Mouse (Mus musculus): ENCODE results near the gene AK157302. TPM values are rescaled to one million over a fixed set of nuclear protein-coding genes. Genes with fewer than 3 reads are reported as not detected.

Gene AK157302
- 0.23 TPM for polyA plus RNA-seq (2014; fragmentation: Illumina TruSeq; extraction: RNeasy Lipid Tissue Mini Kit (QIAGEN cat#74804); ENCODE audit: insufficient read depth, low read depth, low replicate concordance)

DNA sequence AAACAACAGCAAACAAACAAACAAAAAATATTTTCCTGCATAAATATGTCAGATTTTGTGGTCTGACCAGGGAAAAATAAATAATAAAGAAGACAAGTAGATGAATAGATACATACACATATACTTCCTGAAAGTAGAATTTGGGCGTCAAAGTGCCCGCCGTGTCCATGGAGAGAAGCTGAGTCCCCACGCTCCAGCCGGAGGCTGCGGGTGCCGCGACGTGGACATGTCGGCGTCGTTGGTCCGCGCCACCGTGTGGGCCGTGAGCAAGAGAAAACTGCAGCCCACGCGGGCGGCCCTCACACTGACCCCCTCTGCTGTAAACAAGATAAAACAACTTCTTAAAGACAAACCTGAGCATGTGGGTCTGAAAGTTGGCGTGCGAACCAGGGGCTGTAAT, at the start of gene AK157302:
TSS of gene AK157302 (plus strand) at position 144 of the 400 bp plus-strand sequence.

DNA sequence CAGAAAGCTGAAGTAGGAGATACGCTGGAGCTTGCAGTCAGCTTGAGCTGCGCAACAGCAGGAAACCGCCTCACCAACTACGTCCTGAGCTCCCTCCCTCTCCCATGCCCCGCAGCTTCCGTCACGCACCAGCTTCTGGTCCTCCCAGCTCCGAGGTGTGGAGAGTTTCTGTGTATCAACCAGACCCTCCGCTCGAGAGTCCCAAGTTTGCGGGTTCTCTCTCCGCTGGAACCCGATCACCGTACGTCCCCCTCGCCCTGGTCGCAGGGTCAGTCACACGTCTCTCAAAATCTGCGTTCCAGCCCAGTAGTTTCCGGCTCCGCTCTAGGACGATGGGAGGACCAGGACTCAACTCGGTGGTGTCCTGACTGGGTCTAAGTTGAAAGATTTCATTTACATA, 41.6 kb upstream of the AK157302 start, which contains the start of gene Zscan26:
TSS of gene Zscan26 (minus strand) at position 282 of the 400 bp plus-strand sequence.

DNA sequence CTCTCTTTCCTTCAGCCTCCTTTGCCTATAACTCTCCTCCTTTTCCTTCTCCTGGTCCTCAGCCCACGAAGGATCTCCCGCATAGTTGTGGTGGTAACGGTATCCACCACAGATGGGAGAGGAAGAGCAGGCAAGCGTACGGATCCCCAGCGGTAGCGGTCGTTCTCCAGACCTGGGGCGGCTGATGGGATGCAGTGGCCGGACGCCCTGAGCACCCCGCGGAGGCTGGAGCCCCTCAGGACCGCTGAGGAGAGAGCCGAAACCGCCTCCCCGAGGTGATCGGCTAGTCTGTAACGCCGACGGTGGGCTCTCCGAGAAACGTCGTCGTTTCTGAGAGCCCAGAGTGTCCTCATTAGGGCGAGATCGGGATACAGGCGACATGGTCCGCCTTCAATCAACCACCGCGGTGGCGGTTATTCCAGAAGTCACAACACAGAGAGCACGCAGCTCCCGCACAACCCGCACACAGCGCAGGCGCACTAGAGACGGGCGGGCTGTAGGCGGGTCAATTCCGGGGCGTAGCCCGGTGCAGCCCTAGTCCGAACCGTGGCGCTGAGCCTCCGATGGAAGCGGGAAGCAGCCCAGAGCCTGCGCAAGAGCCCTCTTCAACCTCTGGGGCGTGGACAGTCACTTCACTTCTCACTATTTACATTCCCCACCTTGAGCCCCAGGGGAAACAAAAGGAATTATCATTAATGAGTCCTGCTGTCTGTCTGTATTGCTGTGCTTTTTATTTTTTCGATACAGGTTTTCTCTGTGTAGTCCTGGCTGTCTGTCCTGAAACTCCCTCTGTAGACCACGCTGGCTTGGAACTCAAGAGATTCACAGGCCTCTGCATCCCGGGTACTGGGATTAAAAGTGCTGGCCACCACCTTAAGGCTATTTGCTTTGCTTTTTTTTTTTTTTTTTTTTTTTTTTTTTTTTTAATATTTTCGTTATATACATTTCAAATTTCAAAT, 26.7 kb upstream of the AK157302 start, which contains the start of gene Nkapl:
TSS of gene Nkapl (minus strand) at position 449 of the 959 bp plus-strand sequence.

DNA sequence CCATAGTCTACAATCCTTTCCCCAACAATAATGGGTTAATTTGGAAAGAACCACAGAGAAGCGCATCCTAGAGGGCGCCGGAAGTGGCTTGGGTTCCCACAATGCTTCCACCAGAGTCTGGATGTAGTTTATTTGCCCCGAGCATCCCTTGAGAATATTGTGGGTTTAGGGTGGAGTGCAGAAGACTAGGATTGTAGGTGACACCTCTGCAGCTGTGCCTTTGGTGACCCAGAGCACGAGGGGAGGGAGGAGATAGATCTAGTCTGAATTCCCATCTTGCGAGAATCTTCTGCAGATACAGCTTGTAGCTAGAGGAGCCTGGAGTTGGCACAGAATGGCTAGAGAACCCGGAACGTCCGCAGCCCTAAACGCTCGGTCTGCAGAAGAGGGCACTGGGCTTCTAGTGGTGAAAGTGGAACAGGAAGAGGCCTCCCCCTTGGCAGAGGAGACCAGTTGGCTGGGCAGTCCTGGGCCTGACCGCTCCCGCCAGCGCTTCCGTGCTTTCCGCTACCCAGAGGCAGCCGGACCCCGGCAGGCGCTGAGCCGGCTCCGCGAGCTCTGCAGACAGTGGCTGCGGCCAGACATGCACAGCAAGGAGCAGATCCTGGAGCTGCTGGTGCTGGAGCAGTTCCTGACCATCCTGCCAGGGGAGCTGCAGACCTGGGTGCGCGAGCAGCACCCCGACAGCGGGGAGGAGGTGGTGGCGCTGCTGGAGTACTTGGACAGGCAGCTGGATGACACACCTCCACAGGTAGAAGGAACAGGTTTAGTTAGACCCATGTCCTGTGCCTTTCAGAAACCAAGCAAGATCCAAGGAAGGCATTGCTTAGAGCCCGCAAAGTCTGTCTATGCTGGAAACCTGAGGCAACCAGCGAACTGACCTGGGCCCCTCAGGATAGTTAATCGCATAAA, 16.0 kb upstream of the AK157302 start, which contains the start of the genes Zkscan4 and Gm10065:
TSS of gene Zkscan4 (plus strand) at position 149 of the 912 bp plus-strand sequence.
TSS of gene Gm10065 (minus strand) at position 683 of the 912 bp plus-strand sequence.

DNA sequence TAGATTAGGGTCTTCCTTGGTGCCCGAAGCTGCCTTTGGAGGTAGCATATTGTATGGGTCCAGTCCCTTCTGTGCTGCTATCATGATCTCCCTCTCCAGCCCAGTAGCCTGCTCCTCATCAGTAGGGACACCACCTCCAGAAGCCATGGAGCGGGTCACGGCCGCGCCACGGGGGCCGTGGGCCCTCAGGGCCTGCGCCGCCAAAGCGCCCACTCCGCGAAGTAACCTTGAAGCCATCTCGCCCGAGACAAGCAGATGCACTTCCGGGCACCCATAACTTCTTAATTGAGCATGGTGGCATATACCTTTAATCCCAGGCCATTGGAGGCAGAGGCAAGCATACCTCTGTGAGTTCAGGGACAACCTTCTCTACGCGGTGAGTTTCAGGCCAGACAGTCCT, 6.2 kb downstream of the AK157302 start, which contains the start of gene Gm11273:
TSS of gene Gm11273 (minus strand) at position 237 of the 400 bp plus-strand sequence.

DNA sequence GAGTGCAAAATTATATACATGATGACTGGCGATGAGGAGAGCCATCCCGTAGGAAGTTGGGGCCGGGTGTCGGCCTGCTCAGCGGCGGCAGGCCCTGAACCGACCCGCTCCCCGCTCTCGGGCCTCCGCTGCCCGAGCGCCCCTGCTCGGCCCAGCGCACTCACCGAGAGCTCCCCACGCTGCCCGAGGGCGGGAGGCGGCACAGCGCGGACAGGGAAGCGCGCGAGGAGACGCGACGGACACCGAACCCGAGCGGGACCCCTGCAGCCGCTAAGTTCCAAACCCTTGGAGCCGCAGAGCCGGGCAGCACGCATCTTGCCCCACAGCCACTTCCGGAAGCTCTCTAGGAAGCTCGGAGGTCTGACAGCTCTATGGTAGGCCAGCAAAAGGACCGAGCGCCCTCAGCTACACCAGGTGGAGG, 35.8 kb downstream of the AK157302 start, which contains the start of gene Zkscan8:
TSS of gene Zkscan8 (minus strand) at position 340 of the 421 bp plus-strand sequence.

DNA sequence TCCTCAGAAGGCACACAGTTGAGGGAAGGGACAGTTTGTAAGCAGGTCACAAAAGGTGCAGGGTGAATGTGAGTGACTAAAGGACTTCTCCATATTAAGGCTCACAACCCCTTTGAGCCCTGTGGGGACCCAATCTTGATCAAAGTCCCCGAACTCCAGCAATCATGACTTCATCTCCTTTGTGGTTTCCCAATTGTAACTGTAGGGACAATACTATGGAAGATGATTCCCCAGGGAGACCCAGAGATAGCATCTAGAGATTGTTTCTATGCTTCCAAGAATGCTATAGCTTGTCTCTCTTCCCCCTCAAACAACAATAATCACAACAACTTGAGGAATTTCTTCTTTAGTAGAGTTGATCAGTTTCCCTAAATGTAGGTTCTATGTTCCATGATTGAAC, 47.7 kb downstream of the AK157302 start, which contains the start of gene Olfr1366:
TSS of gene Olfr1366 (minus strand) at position 101 of the 400 bp plus-strand sequence.

Other genes with a start within 250 kb of the AK157302 start
- not detected for gene Gpx5, start 202.5 kb upstream of the AK157302 start, polyA plus RNA-seq (2014; fragmentation: Illumina TruSeq; extraction: RNeasy Lipid Tissue Mini Kit (QIAGEN cat#74804); ENCODE audit: insufficient read depth, low read depth, low replicate concordance)
- not detected for gene Gpx6, start 183.1 kb upstream of the AK157302 start, polyA plus RNA-seq (2014; fragmentation: Illumina TruSeq; extraction: RNeasy Lipid Tissue Mini Kit (QIAGEN cat#74804); ENCODE audit: insufficient read depth, low read depth, low replicate concordance)
- gene Olfr1367, start 148.3 kb upstream of the AK157302 start, polyA plus RNA-seq (2014; fragmentation: Illumina TruSeq; extraction: RNeasy Lipid Tissue Mini Kit (QIAGEN cat#74804); ENCODE audit: insufficient read depth, low read depth, low replicate concordance): not detected
- gene Zscan12, start 132.4 kb upstream of the AK157302 start, polyA plus RNA-seq (2014; fragmentation: Illumina TruSeq; extraction: RNeasy Lipid Tissue Mini Kit (QIAGEN cat#74804); ENCODE audit: insufficient read depth, low read depth, low replicate concordance): 4.6 TPM
- 20.6 TPM for gene Zkscan3, start 92.5 kb upstream of the AK157302 start, polyA plus RNA-seq (2014; fragmentation: Illumina TruSeq; extraction: RNeasy Lipid Tissue Mini Kit (QIAGEN cat#74804); ENCODE audit: insufficient read depth, low read depth, low replicate concordance)
- gene Pgbd1, start 54.2 kb upstream of the AK157302 start, polyA plus RNA-seq (2014; fragmentation: Illumina TruSeq; extraction: RNeasy Lipid Tissue Mini Kit (QIAGEN cat#74804); ENCODE audit: insufficient read depth, low read depth, low replicate concordance): 1.1 TPM
- 19.4 TPM for gene Zscan26, start 41.5 kb upstream of the AK157302 start, polyA plus RNA-seq (2014; fragmentation: Illumina TruSeq; extraction: RNeasy Lipid Tissue Mini Kit (QIAGEN cat#74804); ENCODE audit: insufficient read depth, low read depth, low replicate concordance)
- 0.95 TPM for gene Nkapl, start 26.7 kb upstream of the AK157302 start, polyA plus RNA-seq (2014; fragmentation: Illumina TruSeq; extraction: RNeasy Lipid Tissue Mini Kit (QIAGEN cat#74804); ENCODE audit: insufficient read depth, low read depth, low replicate concordance)
- gene Zkscan4, start 16.3 kb upstream of the AK157302 start, polyA plus RNA-seq (2014; fragmentation: Illumina TruSeq; extraction: RNeasy Lipid Tissue Mini Kit (QIAGEN cat#74804); ENCODE audit: insufficient read depth, low read depth, low replicate concordance): 2.1 TPM
- gene Gm10065, start 15.8 kb upstream of the AK157302 start, polyA plus RNA-seq (2014; fragmentation: Illumina TruSeq; extraction: RNeasy Lipid Tissue Mini Kit (QIAGEN cat#74804); ENCODE audit: insufficient read depth, low read depth, low replicate concordance): not detected
- 1.6 TPM for gene Gm11273, start 6.2 kb downstream of the AK157302 start, polyA plus RNA-seq (2014; fragmentation: Illumina TruSeq; extraction: RNeasy Lipid Tissue Mini Kit (QIAGEN cat#74804); ENCODE audit: insufficient read depth, low read depth, low replicate concordance)
- 1.7 TPM for gene Zkscan8, start 35.9 kb downstream of the AK157302 start, polyA plus RNA-seq (2014; fragmentation: Illumina TruSeq; extraction: RNeasy Lipid Tissue Mini Kit (QIAGEN cat#74804); ENCODE audit: insufficient read depth, low read depth, low replicate concordance)
- not detected for gene Olfr1366, start 47.6 kb downstream of the AK157302 start, polyA plus RNA-seq (2014; fragmentation: Illumina TruSeq; extraction: RNeasy Lipid Tissue Mini Kit (QIAGEN cat#74804); ENCODE audit: insufficient read depth, low read depth, low replicate concordance)
- not detected for gene Olfr1535, start 64.7 kb downstream of the AK157302 start, polyA plus RNA-seq (2014; fragmentation: Illumina TruSeq; extraction: RNeasy Lipid Tissue Mini Kit (QIAGEN cat#74804); ENCODE audit: insufficient read depth, low read depth, low replicate concordance)
- gene Olfr1364, start 86.5 kb downstream of the AK157302 start, polyA plus RNA-seq (2014; fragmentation: Illumina TruSeq; extraction: RNeasy Lipid Tissue Mini Kit (QIAGEN cat#74804); ENCODE audit: insufficient read depth, low read depth, low replicate concordance): not detected
- not detected for gene Olfr1362, start 118.8 kb downstream of the AK157302 start, polyA plus RNA-seq (2014; fragmentation: Illumina TruSeq; extraction: RNeasy Lipid Tissue Mini Kit (QIAGEN cat#74804); ENCODE audit: insufficient read depth, low read depth, low replicate concordance)
- gene Olfr11, start 147.3 kb downstream of the AK157302 start, polyA plus RNA-seq (2014; fragmentation: Illumina TruSeq; extraction: RNeasy Lipid Tissue Mini Kit (QIAGEN cat#74804); ENCODE audit: insufficient read depth, low read depth, low replicate concordance): not detected
- not detected for gene Olfr1361, start 168.2 kb downstream of the AK157302 start, polyA plus RNA-seq (2014; fragmentation: Illumina TruSeq; extraction: RNeasy Lipid Tissue Mini Kit (QIAGEN cat#74804); ENCODE audit: insufficient read depth, low read depth, low replicate concordance)
- not detected for gene Olfr1360, start 182.2 kb downstream of the AK157302 start, polyA plus RNA-seq (2014; fragmentation: Illumina TruSeq; extraction: RNeasy Lipid Tissue Mini Kit (QIAGEN cat#74804); ENCODE audit: insufficient read depth, low read depth, low replicate concordance)
- gene Olfr1359, start 202.9 kb downstream of the AK157302 start, polyA plus RNA-seq (2014; fragmentation: Illumina TruSeq; extraction: RNeasy Lipid Tissue Mini Kit (QIAGEN cat#74804); ENCODE audit: insufficient read depth, low read depth, low replicate concordance): not detected
- not detected for gene Hist1h2bl, start 220.9 kb downstream of the AK157302 start, polyA plus RNA-seq (2014; fragmentation: Illumina TruSeq; extraction: RNeasy Lipid Tissue Mini Kit (QIAGEN cat#74804); ENCODE audit: insufficient read depth, low read depth, low replicate concordance)
- not detected for gene Hist1h2ai, start 221.2 kb downstream of the AK157302 start, polyA plus RNA-seq (2014; fragmentation: Illumina TruSeq; extraction: RNeasy Lipid Tissue Mini Kit (QIAGEN cat#74804); ENCODE audit: insufficient read depth, low read depth, low replicate concordance)
- not detected for gene Hist1h3h, start 222.4 kb downstream of the AK157302 start, polyA plus RNA-seq (2014; fragmentation: Illumina TruSeq; extraction: RNeasy Lipid Tissue Mini Kit (QIAGEN cat#74804); ENCODE audit: insufficient read depth, low read depth, low replicate concordance)
- gene Hist1h2bm, start 226.8 kb downstream of the AK157302 start, polyA plus RNA-seq (2014; fragmentation: Illumina TruSeq; extraction: RNeasy Lipid Tissue Mini Kit (QIAGEN cat#74804); ENCODE audit: insufficient read depth, low read depth, low replicate concordance): not detected
- gene Hist1h4j, start 239.8 kb downstream of the AK157302 start, polyA plus RNA-seq (2014; fragmentation: Illumina TruSeq; extraction: RNeasy Lipid Tissue Mini Kit (QIAGEN cat#74804); ENCODE audit: insufficient read depth, low read depth, low replicate concordance): not detected